Mouse (Mus musculus) megakaryocyte, adult 5-6 weeks (primary cell): Measurements from ENCODE around the gene Hist1h4a. TPM values are rescaled to one million over a fixed set of nuclear protein-coding genes. Genes with fewer than 3 reads are reported as not detected.
A peak's percentile ranks its signal among the peaks of the same experiment; 100 is the strongest.
"Not testable (repeated sequence)": the region's sequence is repeated elsewhere in the genome, so short reads cannot be mapped to it uniquely, and the experiment has no call there.

Experiments used
- ATAC-seq: 2 replicates; pipeline ENCODE4 v1.8.0; 2016; ENCODE audit warnings: mild to moderate bottlenecking, inconsistent platforms; ENCODE audit not compliant: poor library complexity, severe bottlenecking
- total RNA-seq, 2 experiments: library from RNA; stranded (forward) in 1 of 2; stranded (reverse) in 1 of 2; fragments of 153-499, 151-499 nt in 1 of 2; fragments of 221-1000, 200-1000 nt in 1 of 2; gene quantifications; 2 replicates each; pipeline versions ENCODE4 v1.2.3 to v1.2.4; 2015 to 2017

Gene Hist1h4a
- total RNA-seq (2015) (58.1 TPM in 2 replicates), total RNA-seq (2017) (540 and 548 TPM in 2 replicates)

DNA sequence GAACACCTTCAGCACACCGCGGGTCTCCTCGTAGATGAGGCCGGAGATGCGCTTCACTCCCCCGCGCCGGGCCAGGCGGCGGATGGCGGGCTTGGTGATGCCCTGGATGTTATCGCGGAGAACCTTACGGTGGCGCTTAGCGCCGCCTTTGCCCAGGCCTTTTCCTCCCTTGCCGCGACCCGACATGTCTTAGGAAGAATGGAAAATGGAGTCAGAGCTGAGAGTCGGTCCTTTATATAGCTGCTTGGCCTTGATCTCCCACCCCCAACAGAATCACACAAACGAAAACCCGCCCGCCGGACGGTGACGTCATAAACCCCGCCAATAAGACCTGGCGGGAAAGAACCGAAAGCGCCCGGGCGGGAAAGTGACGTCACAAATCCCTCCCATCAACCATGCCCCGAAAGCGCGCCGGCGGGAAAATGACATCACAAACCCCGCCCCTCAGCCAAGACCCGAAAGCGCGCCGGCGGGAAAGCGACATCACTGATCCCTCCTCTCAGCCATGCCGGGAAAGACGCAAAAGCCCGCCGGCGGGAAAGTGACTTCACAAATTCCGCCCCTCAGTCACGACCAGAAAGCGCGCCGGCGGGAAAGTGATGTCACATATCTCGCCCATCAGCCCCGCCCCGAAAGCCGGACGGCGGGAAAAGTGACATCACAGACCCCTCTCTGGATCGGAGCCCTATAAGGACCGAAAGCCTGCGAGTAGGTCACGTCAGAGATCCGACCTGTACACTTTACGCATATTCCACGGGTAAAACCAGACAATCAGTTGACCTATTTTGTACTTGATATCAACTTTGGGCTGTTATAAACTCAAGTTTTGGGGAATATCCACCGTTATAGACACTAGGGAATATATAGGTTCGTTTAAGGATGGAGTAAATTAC, at the start of gene Hist1h4a:
Gene Hist1h4a, minus strand, starts transcription at position 259 of the 893 bp plus-strand sequence.
- ATAC-seq, result peak; percentile 49

DNA sequence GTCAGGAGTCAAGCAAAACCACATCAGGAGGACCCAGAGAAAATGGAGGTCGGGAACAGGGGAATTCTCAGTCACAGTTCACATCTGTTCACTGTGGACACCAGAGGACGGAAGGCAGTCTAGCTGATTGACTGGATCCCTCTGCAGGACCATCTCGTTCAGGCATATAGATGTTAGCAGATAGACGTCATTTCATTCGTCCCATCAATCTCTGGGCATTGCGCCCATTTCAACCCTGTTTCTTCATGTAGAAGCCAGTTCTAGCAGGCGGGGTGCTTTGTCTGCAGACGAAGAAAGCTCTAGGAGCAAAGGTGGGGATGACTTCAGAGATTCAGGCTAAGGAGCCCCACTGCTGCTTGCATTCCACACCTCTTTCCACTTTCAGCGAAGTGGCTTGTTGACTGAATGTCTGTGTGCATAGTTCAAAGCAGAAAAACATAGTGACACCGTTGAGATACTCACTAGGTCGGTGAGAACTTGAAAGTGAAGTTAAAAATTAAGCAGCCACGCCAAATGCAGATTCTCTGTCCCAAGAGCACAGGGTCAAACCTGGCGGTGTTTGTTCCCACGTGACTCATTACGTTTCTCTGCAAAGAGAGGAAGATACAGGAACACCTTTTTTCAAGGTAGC, 45.5 kb upstream of the Hist1h4a start, which contains the start of gene Slc17a2:
Gene Slc17a2, plus strand, starts transcription at position 572 of the 631 bp plus-strand sequence.
- ATAC-seq, result no peak

DNA sequence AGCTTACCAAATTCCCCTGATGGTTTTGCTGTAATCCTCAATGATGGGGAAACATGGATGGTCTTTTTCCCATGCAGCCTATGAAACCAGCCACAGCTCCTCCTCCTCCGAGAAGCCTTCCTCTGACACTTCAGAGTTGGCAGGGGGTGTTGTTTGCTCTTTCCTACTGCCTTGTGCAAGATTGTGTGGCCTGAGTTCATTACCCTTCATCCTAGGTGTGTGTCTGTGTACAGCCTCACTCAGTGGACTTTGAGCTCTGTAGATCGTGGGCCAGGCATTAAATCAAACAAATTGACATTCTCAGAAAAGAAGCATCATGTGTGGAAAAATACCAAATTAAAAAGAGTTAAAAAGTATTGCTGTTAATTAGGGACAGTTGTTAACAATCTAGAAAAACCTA, 43.5 kb upstream of the Hist1h4a start:
- ATAC-seq, result no peak

GRCm38 (mm10) chr13:23799405-23799804, 38.4 kb upstream of the Hist1h4a start:
- peak; percentile 98 for ATAC-seq

DNA sequence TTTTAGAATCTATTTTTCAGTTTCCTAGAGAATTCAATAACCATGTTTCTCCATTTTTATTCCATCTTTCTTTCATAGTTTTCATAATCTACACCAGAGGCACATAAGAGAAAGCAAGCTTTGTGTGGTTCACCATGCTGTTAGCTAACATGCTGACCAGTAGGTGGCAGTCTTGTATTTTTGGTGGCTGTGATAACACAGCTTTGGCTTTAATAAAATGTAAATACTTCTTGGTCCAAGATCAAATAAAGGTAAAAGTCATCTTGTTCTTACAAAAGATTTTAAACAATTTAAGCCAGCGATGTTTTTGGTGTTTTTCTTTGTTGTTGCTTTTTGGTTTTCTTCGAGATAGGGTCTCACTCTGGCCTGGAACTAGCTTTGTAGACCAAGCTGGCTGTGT, 31.5 kb upstream of the Hist1h4a start:
- ATAC-seq, result 0 out of 2 replicates have a peak, but pooled peaks have one; percentile 51

GRCm38 (mm10) chr13:23779025-23779424, 18.0 kb upstream of the Hist1h4a start:
- no peak for ATAC-seq

GRCm38 (mm10) chr13:23778339-23778738, 17.3 kb upstream of the Hist1h4a start:
- ATAC-seq, result peak; percentile 71

GRCm38 (mm10) chr13:23772561-23773313, 11.7 kb upstream of the Hist1h4a start:
- 0 out of 2 replicates have a peak, but pooled peaks have one; percentile 38 for ATAC-seq

DNA sequence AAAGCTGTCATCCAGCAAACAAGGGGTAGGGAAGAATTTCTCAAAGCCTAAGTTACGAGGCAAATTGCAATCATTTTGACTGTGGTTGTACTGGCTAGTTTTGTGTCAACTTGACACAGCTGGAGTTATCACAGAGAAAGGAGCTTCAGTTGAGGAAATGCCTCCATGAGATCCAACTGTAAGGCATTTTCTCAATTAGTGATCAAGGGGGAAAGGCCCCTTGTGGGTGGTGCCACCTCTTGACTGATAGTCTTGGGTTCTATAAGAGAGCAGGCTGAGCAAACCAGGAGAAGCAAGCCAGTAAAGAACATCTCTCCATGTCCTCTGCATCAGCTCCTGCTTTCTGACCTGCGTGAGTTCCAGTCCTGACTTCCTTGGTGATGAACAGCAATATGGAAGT, 8.6 kb upstream of the Hist1h4a start, which contains the start of gene Trim38:
Gene Trim38, plus strand, starts transcription at position 301 of the 400 bp plus-strand sequence.
- ATAC-seq, result not testable (repeated sequence)

DNA sequence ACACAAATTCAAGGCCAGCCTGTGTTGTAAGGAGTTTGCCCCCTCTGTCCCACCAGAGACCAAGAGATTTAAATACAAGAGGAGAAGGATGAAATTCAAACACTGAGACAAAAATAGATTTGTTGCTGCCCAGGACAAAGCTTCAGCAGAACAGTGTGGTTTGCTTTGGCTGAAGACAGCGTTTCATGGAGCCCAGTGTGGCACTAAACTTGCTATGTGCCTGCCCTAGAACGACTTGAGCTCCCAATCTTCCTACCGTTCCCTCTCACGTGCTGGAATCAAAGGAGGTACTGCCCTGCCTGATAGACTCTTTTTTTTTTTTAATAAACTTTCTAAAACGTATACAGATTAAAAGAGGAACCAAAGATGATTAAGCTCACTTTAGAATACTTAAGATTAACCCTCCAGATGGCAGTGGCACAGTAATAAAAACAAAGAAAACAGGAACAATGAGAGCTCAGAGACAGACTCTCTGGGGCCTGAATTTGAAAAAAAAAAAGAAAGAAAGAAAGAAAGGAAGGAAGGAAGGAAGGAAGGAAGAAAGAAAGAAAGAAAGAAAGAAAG, 7.9 kb upstream of the Hist1h4a start:
- ATAC-seq, result no peak; the same call in 1 of the 2 replicates

DNA sequence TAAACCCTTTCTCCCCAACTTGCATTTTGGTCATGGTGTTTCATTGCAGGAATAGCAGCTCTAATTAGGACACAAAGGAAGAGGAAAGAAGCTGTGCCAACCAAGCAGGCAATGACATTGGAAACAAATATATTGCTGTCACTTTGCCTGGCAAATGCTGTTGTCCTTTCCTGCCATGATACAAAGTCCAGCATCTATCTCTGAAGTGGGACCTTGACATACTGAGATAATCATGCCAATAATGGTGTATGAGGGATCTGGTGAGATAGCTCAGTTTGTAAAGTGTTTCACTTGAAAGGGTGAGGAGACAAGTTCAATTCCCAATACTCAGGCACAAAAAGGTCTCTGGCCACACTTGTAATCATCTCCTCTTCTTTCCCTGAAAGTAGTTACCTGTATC, 5.7 kb upstream of the Hist1h4a start:
- ATAC-seq, result no peak

DNA sequence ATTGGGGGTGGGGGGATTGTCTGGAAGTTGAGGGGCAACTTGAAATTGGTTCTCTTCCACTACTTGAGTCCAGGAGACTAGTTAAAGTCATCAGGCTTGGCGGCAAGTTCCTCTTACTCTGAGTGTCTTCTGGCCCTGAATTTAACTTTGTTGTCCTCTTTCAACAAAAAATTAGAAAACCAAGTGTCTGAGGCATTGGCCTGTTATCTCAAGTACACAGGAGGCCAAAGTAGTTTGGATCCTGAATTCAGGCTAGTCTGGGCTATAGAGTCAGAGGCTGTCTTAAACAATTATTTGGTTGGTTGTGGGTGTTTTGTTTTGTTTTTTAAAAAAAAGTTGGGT, 4.1 kb upstream of the Hist1h4a start:
- no peak for ATAC-seq

- no peak for ATAC-seq
Measured at GRCm38 (mm10) chr13:23764324-23765171, 3.5 kb upstream of the Hist1h4a start.

DNA sequence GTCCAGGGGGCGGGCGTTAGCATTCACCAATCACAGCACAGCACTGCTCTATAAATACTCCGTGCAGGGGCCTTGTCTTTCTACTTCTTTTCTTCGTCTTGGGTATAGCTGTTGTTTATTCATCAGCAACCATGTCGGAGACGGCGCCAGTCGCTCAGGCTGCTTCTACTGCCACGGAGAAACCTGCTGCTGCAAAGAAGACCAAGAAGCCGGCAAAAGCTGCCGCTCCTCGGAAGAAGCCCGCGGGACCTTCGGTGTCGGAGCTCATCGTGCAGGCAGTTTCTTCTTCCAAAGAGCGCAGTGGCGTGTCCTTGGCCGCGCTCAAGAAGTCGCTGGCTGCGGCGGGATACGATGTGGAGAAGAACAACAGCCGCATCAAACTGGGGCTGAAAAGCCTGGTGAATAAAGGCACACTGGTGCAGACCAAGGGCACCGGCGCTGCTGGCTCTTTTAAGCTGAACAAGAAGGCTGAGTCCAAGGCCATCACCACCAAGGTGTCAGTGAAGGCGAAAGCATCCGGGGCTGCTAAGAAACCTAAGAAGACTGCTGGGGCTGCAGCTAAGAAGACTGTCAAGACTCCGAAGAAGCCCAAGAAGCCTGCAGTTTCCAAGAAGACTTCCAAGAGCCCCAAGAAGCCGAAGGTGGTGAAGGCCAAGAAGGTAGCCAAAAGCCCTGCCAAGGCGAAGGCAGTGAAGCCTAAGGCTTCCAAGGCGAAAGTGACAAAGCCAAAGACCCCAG, 2.7 kb upstream of the Hist1h4a start, which contains the start of gene Hist1h1a:
Gene Hist1h1a, plus strand, starts transcription at position 81 of the 738 bp plus-strand sequence.
- peak; percentile 59 for ATAC-seq

- no peak for ATAC-seq
Measured at GRCm38 (mm10) chr13:23763242-23763585, 2.2 kb upstream of the Hist1h4a start.

GRCm38 (mm10) chr13:23761871-23762821, 1.1 kb upstream of the Hist1h4a start, which contains the start of gene Hist1h3a:
TSS of gene Hist1h3a (minus strand) at chr13:23762386.
- ATAC-seq, result peak; percentile 52

GRCm38 (mm10) chr13:23760240-23760971, 624 bp downstream of the Hist1h4a start:
- no peak for ATAC-seq
